Mouse (Mus musculus) forebrain, embryonic 14.5 days (tissue): Measurements from ENCODE around the gene Anp32a. TPM values are rescaled to one million over a fixed set of nuclear protein-coding genes. Genes with fewer than 3 reads are reported as not detected.

Experiments used
- ATAC-seq: fragments of 200-750 bp; cut with Nextera tagmentation; 2 replicates; pipeline ENCODE4 v1.8.0; 2017; ENCODE audit warnings: mild to moderate bottlenecking, moderate library complexity
- DNase-seq: peaks from one replicate; pipeline ENCODE4 v3.0.0-alpha.2; 2015; ENCODE audit warnings: low spot score
- H3K27ac ChIP-seq: fragments of 300-500 bp; sonication (generic); 2 replicates; pipeline ENCODE4 v1.5.1; 2014; ENCODE audit warnings: low read depth, mild to moderate bottlenecking, control low read depth, low read length, moderate library complexity
- H3K27me3 ChIP-seq: fragments of 300-500 bp; sonication (generic); replicated peaks from 2 replicates; pipeline ENCODE4 v1.6.1; 2014; ENCODE audit warnings: low read length, control low read depth, mixed read lengths; ENCODE audit not compliant: control insufficient read depth, insufficient read depth
- H3K36me3 ChIP-seq: fragments of 300-500 bp; sonication (generic); 2 replicates; pipeline ENCODE4 v1.6.1; 2014; ENCODE audit warnings: low read length, control low read depth; ENCODE audit not compliant: control insufficient read depth, insufficient read depth
- H3K4me1 ChIP-seq: fragments of 300-500 bp; sonication (generic); 2 replicates; pipeline ENCODE4 v1.6.1; 2014; ENCODE audit warnings: antibody characterized with exemption, low read length, control low read depth; ENCODE audit not compliant: control insufficient read depth, insufficient read depth
- H3K4me2 ChIP-seq: fragments of 300-500 bp; sonication (generic); 2 replicates; pipeline ENCODE4 v1.6.1; 2014; ENCODE audit warnings: mild to moderate bottlenecking, control low read depth, low read length
- H3K4me3 ChIP-seq: fragments of 300-500 bp; sonication (generic); 2 replicates; pipeline ENCODE4 v1.5.1; 2014; ENCODE audit warnings: low read depth, low read length, control low read depth
- H3K9ac ChIP-seq: fragments of 300-500 bp; sonication (generic); 2 replicates; pipeline ENCODE4 v1.6.1; 2014; ENCODE audit warnings: mild to moderate bottlenecking, low read length, control low read depth, moderate library complexity
- H3K9me3 ChIP-seq: fragments of 300-500 bp; sonication (generic); replicated peaks from 2 replicates; pipeline ENCODE4 v1.6.1; 2016; ENCODE audit warnings: low read length, control low read depth, mixed read lengths; ENCODE audit not compliant: control insufficient read depth
- WGBS: fragments of 180-500 bp; shearing (Covaris S2); extraction: QIAGEN DNeasy Blood & Tissue Kit; methylation state at CpG from one replicate; pipeline ENCODE4 v1.1.7; 2014; 5-methylcytosine and 5-hydroxymethylcytosine counted together
- polyA plus RNA-seq: library from polyadenylated mRNA; unstranded; fragments of >200 nt; fragmentation: Nextera tagmentation; extraction: Ambion mirVana; gene quantifications from 2 replicates; pipeline ENCODE4 v1.2.1, GENCODE M21; 2014

Gene Anp32a
- polyA plus RNA-seq, 1 experiment from 2014 or later: 118 TPM

DNA sequence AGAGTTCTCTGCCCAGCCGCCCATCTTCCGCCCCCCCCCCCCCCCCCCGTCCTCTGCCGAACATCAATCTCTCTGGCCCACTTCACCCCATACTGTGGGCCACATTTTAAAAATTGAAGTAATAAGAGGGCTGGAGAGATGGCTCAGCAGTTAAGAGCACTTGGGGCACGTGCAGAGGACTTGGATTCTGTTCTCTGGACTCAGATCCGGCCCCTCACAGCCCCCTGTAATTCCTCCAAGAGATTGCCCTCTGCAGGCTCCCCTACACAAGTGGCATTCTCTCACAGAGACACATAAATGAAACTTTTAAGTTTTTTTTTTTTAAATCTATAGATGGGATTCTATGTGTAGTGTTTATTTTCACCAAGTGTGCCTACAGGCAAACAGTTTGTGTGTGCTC lies 23.1 kb downstream of the Anp32a start:
- Histone ChIP-seq H3K27ac (peak overlapping the region; percentile 70), H3K9me3 (no peaks in the 10 kb centered on the region), H3K4me1 (peaks cover 65% of the 10 kb centered on the region), H3K4me2 (peak overlapping the region; percentile 57), H3K4me3 (peak overlapping the region; percentile 9), H3K9ac (peak overlapping the region; percentile 64), H3K36me3 (peaks cover 3% of the 10 kb centered on the region), H3K27me3 (no peaks in the 10 kb centered on the region)
- ATAC-seq (no peak), DNase-seq (no peak)
- 4% methylated on average over 4 of the region's 6 CpGs for WGBS

DNA sequence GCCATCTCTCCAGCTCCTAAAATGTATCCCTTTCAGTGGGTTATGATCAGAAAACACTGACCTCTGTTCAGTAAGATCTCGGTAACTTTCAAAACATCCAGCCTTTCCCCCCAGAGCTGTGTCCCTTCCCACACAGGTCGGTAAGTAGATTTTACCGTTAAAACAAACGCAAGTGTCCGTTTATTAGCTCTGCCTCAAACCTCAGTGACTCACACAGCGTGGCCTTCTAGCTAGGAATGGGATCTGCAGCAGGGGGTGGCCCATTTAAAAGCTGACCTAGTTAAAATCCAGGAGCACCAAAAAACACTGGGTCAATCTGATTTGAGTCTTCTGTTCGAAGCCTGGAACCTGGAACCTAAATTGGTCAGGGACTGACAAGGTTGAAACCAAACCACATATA lies 23.7 kb downstream of the Anp32a start:
- Histone ChIP-seq H3K27ac (peak overlapping the region; percentile 21; the same call in 1 of the 2 replicates), H3K4me3 (no peak overlapping the region), H3K27me3 (no peaks in the 10 kb centered on the region), H3K36me3 (no peaks in the 10 kb centered on the region), H3K9ac (no peak overlapping the region), H3K9me3 (no peaks in the 10 kb centered on the region), H3K4me2 (0 out of 2 replicates have a peak overlapping the region, but pooled peaks have one; percentile 57), H3K4me1 (peaks cover 65% of the 10 kb centered on the region)
- ATAC-seq (no peak), DNase-seq (no peak)
- WGBS: 36% methylated on average over 7 of the region's 7 CpGs

DNA sequence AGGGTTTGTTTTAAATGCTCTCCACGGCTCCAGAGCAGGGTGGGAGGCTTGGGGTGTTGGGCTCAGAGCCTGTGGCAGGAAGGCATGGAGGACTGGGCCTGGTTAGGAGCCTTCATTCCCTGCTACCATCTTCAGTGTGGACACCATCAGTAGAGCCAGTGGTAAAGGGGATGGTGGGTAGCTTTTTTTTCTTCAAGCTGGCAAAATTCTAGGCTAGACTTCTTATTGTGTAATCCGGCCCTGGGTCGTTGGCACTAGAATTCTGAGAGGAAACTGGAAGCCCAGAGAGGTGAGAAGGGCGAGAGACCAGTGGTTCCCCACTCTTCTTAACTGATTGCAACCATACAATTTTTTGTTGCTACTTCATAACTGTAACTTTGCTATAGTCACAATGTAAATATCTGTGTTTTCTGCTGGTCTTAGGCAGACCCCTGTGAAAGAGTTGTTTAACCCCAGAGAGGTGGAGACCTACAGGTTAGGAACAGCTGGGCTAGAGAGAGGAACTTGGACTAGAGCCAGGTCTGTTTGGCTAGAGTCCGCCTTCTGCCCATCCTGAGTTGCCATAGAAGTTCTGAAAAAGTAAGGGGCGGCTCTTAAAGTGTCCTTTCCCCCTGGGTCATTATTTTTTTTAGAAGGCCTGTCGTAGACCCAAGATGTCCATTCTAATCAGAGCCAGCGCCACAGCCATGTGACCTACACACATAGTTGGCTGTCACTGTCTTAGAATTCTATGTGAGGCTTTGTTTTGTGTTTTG lies 24.4 kb downstream of the Anp32a start:
- Histone ChIP-seq H3K36me3 (no peaks in the 10 kb centered on the region), H3K4me1 (peaks cover 63% of the 10 kb centered on the region), H3K27me3 (no peaks in the 10 kb centered on the region), H3K9ac (no peak overlapping the region), H3K4me3 (no peak overlapping the region), H3K4me2 (no peak overlapping the region), H3K9me3 (no peaks in the 10 kb centered on the region), H3K27ac (peak overlapping the region; percentile 21; the same call in 1 of the 2 replicates)
- ATAC-seq (no peak), DNase-seq (no peak)
- 60% methylated on average over 8 of the region's 8 CpGs for WGBS

GRCm38 (mm10) chr9:62366478-62367458 lies 25.7 kb downstream of the Anp32a start:
- 50% methylated on average over 23 of the region's 23 CpGs for WGBS
- DNase-seq: peak; percentile 77
- Histone ChIP-seq H3K36me3 (no peaks in the 10 kb centered on the region), H3K27me3 (no peaks in the 10 kb centered on the region), H3K4me3 (no peak overlapping the region), H3K9ac (no peak overlapping the region), H3K27ac (peak overlapping the region; percentile 40; the same call in 1 of the 2 replicates), H3K4me1 (peaks cover 55% of the 10 kb centered on the region), H3K9me3 (no peaks in the 10 kb centered on the region), H3K4me2 (no peak overlapping the region)
- peak; percentile 51 for ATAC-seq

DNA sequence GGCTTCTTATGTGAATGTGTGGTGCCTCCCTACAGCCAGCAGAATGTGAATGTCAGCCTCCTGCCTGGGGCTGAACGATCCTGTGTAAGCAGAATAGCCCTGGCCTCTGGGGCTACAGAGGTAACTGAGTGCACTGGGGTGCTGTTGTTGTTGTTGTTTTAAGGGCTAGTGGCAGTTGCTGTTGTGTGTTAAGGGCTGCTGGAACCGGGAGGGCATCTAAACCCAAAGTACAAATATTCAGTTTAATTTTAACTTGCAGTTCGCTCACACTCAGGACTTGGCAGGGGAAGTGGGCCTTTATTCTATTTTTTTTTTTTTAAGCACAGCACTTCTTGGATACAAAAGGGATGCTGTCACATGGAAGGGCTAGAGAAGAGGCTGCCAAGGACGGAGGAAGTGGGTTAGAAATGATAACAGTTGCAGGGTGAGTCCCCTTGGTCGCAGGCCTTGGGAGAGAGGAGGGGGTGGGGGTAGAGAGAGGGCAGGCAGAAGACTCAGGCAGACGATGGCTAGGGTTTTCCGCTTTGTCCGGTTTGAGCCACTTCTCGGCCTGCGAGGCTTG lies 26.5 kb downstream of the Anp32a start:
- Histone ChIP-seq H3K27me3 (no peaks in the 10 kb centered on the region), H3K36me3 (peaks cover 8% of the 10 kb centered on the region), H3K4me2 (no peak overlapping the region), H3K9ac (no peak overlapping the region), H3K27ac (peak overlapping the region; percentile 40; the same call in 1 of the 2 replicates), H3K4me3 (no peak overlapping the region), H3K9me3 (no peaks in the 10 kb centered on the region), H3K4me1 (peaks cover 55% of the 10 kb centered on the region)
- DNase-seq (peak; percentile 50), ATAC-seq (no peak)
- WGBS: 37% methylated on average over 10 of the region's 10 CpGs

- no peak overlapping the region for H3K4me2 ChIP-seq
- no peaks in the 10 kb centered on the region for H3K27me3 ChIP-seq
- peaks cover 16% of the 10 kb centered on the region for H3K36me3 ChIP-seq
- H3K4me3 ChIP-seq: no peak overlapping the region
- H3K4me1 ChIP-seq: peaks cover 47% of the 10 kb centered on the region
- H3K9ac ChIP-seq: no peak overlapping the region
- no peak for ATAC-seq
- 72% methylated on average over 6 of the region's 6 CpGs for WGBS
- DNase-seq: no peak
- 0 out of 2 replicates have a peak overlapping the region, but pooled peaks have one; percentile 33 for H3K27ac ChIP-seq
- no peaks in the 10 kb centered on the region for H3K9me3 ChIP-seq
These were observed 27.3 kb downstream of the Anp32a start for GRCm38 (mm10) chr9:62368256-62368905.

GRCm38 (mm10) chr9:62369172-62369571 lies 28.1 kb downstream of the Anp32a start:
- no peak overlapping the region for H3K4me2 ChIP-seq
- no peaks in the 10 kb centered on the region for H3K9me3 ChIP-seq
- H3K27ac ChIP-seq: peak overlapping the region; percentile 9; the same call in 1 of the 2 replicates
- H3K4me3 ChIP-seq: no peak overlapping the region
- peaks cover 39% of the 10 kb centered on the region for H3K4me1 ChIP-seq
- H3K9ac ChIP-seq: no peak overlapping the region
- ATAC-seq (no peak), DNase-seq (no peak)
- H3K27me3 ChIP-seq: no peaks in the 10 kb centered on the region
- 87% methylated on average over 6 of the region's 6 CpGs for WGBS
- peaks cover 24% of the 10 kb centered on the region for H3K36me3 ChIP-seq

DNA sequence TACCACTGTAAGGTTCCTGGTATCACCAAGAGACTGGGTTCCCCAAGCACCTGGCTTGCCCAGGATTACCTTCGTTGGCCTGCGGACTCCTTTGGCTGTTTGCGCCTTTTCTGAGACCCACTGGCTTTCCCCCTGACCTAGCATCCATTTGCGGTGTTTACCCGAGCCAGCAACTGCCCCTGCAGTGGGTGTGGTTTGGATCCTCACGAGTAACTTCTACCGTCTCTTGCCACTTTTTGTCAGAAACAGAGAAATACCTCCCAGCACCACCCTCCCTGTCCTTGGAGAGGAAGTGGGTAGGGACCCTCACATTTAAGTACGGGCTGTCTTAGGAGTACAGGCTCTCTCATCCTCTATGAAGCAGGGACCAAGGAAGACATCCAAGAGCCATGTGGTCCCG lies 29.1 kb downstream of the Anp32a start:
- no peaks in the 10 kb centered on the region for H3K9me3 ChIP-seq
- peaks cover 31% of the 10 kb centered on the region for H3K36me3 ChIP-seq
- no peak for ATAC-seq
- no peak overlapping the region for H3K27ac ChIP-seq
- no peak overlapping the region for H3K4me2 ChIP-seq
- H3K4me3 ChIP-seq: no peak overlapping the region
- H3K9ac ChIP-seq: no peak overlapping the region
- DNase-seq: no peak
- H3K4me1 ChIP-seq: peaks cover 29% of the 10 kb centered on the region
- H3K27me3 ChIP-seq: no peaks in the 10 kb centered on the region
- 75% methylated on average over 9 of the region's 9 CpGs for WGBS
